Mouse (Mus musculus): Measurements from ENCODE around the gene Ugt1a7c.

GRCm38 (mm10) chr1:88234248-88234610, 139.4 kb downstream of the Ugt1a7c start:
- no peak for TF ChIP-seq CTCF (IDR thresholded peaks at IDR 0.05; ENCODE audit: low read depth)
- no peak for TF ChIP-seq EP300 (IDR thresholded peaks at IDR 0.05; ENCODE audit: low read depth)
